Comparison of ENCODE assay signal across 8 mouse cellular contexts in the genomic region with DNA sequence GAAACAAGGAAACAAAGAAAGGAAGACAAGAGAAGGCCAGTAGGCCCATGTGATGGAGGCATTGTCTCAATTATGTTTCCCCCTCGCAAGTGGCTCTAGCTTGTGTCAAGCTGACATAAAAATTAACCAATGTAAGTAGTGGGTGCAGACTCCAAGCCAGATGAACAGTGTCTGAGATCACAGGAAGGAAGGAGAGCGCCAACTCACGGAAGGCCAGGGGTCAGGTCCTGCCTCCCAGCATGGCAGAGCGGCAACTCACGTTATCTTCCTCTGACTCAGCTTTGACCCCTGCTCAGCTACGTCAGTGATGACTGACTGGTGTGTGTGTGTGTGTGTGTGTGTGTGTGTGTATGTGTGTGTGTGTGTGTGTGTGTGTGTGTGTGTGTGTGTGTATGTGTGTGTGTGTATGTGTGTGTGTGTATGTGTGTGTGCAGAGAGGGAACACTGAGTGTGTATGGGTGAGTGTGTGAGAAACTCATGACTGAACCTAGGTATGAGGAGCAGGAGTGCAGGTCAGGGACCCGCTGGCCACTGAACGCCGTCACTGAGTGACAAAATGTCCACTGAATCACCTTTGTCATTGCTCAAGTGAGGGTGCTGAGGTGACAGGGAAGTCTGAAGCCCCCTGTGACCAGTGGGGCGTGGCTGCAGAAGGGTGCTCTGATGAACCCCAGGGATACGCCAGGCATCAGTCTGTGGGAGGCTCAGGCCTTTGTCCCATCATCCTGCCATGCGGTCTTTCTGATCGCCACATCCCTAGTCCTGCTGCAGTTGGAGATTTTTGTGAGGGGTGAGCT. TPM values are rescaled to one million over a fixed set of nuclear protein-coding genes. Genes with fewer than 3 reads are reported as not detected.
DNase-seq lines count a peak whose midpoint lies in the region; ATAC-seq lines count a peak whose summit lies in the region.

No protein-coding gene starts in this region.

- no peak overlapping the region for H3K4me2 ChIP-seq in lung, embryonic 16.5 days (ENCODE audit: low read depth, low read length)
- H3K4me2 ChIP-seq in heart, embryonic 15.5 days, result no peak overlapping the region
- H3K4me2 ChIP-seq in liver, embryonic 13.5 days, result peak overlapping the region; percentile 67
- H3K4me2 ChIP-seq in midbrain, embryonic 15.5 days, result no peak overlapping the region

- H3K9ac ChIP-seq in lung, embryonic 16.5 days (ENCODE audit: low read length), result no peak overlapping the region
- no peak overlapping the region for H3K9ac ChIP-seq in heart, embryonic 15.5 days
- H3K9ac ChIP-seq in liver, embryonic 13.5 days, result peak overlapping the region; percentile 62
- H3K9ac ChIP-seq in midbrain, embryonic 15.5 days, result no peak overlapping the region

- H3K4me1 ChIP-seq in lung, embryonic 16.5 days (replicated peaks; ENCODE audit: control insufficient read depth, insufficient read depth, low read length), result no peaks in the 10 kb centered on the region; the same call in 1 of the 2 replicates
- H3K4me1 ChIP-seq in heart, embryonic 15.5 days (replicated peaks), result peaks cover 16% of the 10 kb centered on the region
- peaks cover 45% of the 10 kb centered on the region for H3K4me1 ChIP-seq in liver, embryonic 13.5 days (replicated peaks)
- H3K4me1 ChIP-seq in midbrain, embryonic 15.5 days, result no peaks in the 10 kb centered on the region

- no peaks in the 10 kb centered on the region for H3K27me3 ChIP-seq in lung, embryonic 16.5 days (ENCODE audit: control insufficient read depth, insufficient read depth, low read depth, low read length)
- H3K27me3 ChIP-seq in heart, embryonic 15.5 days, result no peaks in the 10 kb centered on the region
- no peaks in the 10 kb centered on the region for H3K27me3 ChIP-seq in liver, embryonic 13.5 days
- H3K27me3 ChIP-seq in midbrain, embryonic 15.5 days (replicated peaks), result no peaks in the 10 kb centered on the region

- no peak overlapping the region for H3K4me3 ChIP-seq in lung, embryonic 16.5 days (ENCODE audit: low read length)
- H3K4me3 ChIP-seq in heart, embryonic 15.5 days, result no peak overlapping the region
- peak overlapping the region; percentile 29 for H3K4me3 ChIP-seq in liver, embryonic 13.5 days (replicated peaks)
- no peak overlapping the region for H3K4me3 ChIP-seq in midbrain, embryonic 15.5 days

- no peaks in the 10 kb centered on the region for H3K9me3 ChIP-seq in lung, embryonic 16.5 days (ENCODE audit: control insufficient read depth, low read length)
- H3K9me3 ChIP-seq in heart, embryonic 15.5 days (replicated peaks), result no peaks in the 10 kb centered on the region
- H3K9me3 ChIP-seq in liver, embryonic 13.5 days (replicated peaks), result no peaks in the 10 kb centered on the region
- H3K9me3 ChIP-seq in midbrain, embryonic 15.5 days, result no peaks in the 10 kb centered on the region

- H3K27ac ChIP-seq in lung, embryonic 16.5 days (ENCODE audit: low read length), result no peak overlapping the region
- H3K27ac ChIP-seq in heart, embryonic 15.5 days, result no peak overlapping the region
- H3K27ac ChIP-seq in liver, embryonic 13.5 days, result peak overlapping the region; percentile 92
- H3K27ac ChIP-seq in midbrain, embryonic 15.5 days, result no peak overlapping the region

- peak; percentile 12; the same call in 1 of the 2 replicates for ATAC-seq in lung, embryonic 16.5 days (ENCODE audit: low read depth)
- ATAC-seq in heart, embryonic 15.5 days (replicated peaks; ENCODE audit: insufficient number of reproducible peaks, insufficient read depth, low FRiP score, low read depth), result peak; percentile 33; the same call in 1 of the 2 replicates
- peak; percentile 53 for ATAC-seq in liver, embryonic 13.5 days (ENCODE audit: low read depth)
- ATAC-seq in midbrain, embryonic 15.5 days (replicated peaks), result no peak

- WGBS in lung, embryonic 16.5 days, result 55% methylated on average over 13 of the region's 13 CpGs
- WGBS in heart, embryonic 15.5 days, result 63% methylated on average over 13 of the region's 13 CpGs
- WGBS in liver, embryonic 13.5 days (ENCODE audit: insufficient replicate concordance), result 55% methylated on average over 13 of the region's 13 CpGs
- WGBS in midbrain, embryonic 15.5 days, result 75% methylated on average over 13 of the region's 13 CpGs

- DNase-seq in cerebellum, postnatal 10 days, result peak; percentile 2 to 6
- DNase-seq in cerebellum, adult 11 months, result no peak
- no peak for DNase-seq in lung, postnatal 36 days
- DNase-seq in Muller cell, postnatal 12 days (ENCODE audit: inconsistent ontology term), result peak; percentile 48
- peak; percentile 65 for DNase-seq in liver, embryonic 13.5 days

- H3K36me3 ChIP-seq in lung, embryonic 16.5 days (ENCODE audit: control insufficient read depth, insufficient read depth, low read length), result no peaks in the 10 kb centered on the region
- H3K36me3 ChIP-seq in heart, embryonic 15.5 days, result no peaks in the 10 kb centered on the region
- no peaks in the 10 kb centered on the region for H3K36me3 ChIP-seq in liver, embryonic 13.5 days
- peaks cover under 1% of the 10 kb centered on the region; the same call in 1 of the 2 replicates for H3K36me3 ChIP-seq in midbrain, embryonic 15.5 days (replicated peaks)

RNA-seq across cellular contexts. Expression of a gene that starts 53.1 kb away (rescaled TPM):
- polyA plus RNA-seq in lung, embryonic 16.5 days (2015; fragmentation: Nextera tagmentation; extraction: Ambion mirVana), result 14.4 and 15.8 TPM in 2 replicates
- 22.5 and 25.7 TPM in 2 replicates for polyA plus RNA-seq in heart, embryonic 15.5 days (2015; fragmentation: Nextera tagmentation; extraction: Ambion mirVana)
- 1.2 and 1.4 TPM in 2 replicates for polyA plus RNA-seq in liver, embryonic 13.5 days (2015; fragmentation: Nextera tagmentation; extraction: Ambion mirVana)
- polyA plus RNA-seq in midbrain, embryonic 15.5 days (2015; fragmentation: Nextera tagmentation; extraction: Ambion mirVana), result 4.3 and 4.8 TPM in 2 replicates

RNA-seq across cellular contexts. Expression of a gene that starts 55.5 kb away (rescaled TPM):
- polyA plus RNA-seq in lung, embryonic 16.5 days (2015; fragmentation: Nextera tagmentation; extraction: Ambion mirVana), result 7.3 and 8.3 TPM in 2 replicates
- polyA plus RNA-seq in heart, embryonic 15.5 days (2015; fragmentation: Nextera tagmentation; extraction: Ambion mirVana), result 11.7 and 12.7 TPM in 2 replicates
- polyA plus RNA-seq in liver, embryonic 13.5 days (2015; fragmentation: Nextera tagmentation; extraction: Ambion mirVana), result 2.9 and 3.2 TPM in 2 replicates
- 28.3 and 31.8 TPM in 2 replicates for polyA plus RNA-seq in midbrain, embryonic 15.5 days (2015; fragmentation: Nextera tagmentation; extraction: Ambion mirVana)

Comparison
In these comparisons a context has a peak if more than half of its experiments do, and no peak if none do; other contexts are left out.
1. DNase-seq: peak in cerebellum, postnatal 10 days (2 of 2), Muller cell, postnatal 12 days (single experiment) and liver, embryonic 13.5 days (single experiment); none in cerebellum, adult 11 months (single experiment) and lung, postnatal 36 days (single experiment).